Mouse (Mus musculus) C2C12 (cell line): ENCODE results near the gene Tmtc2. TPM values are rescaled to one million over a fixed set of nuclear protein-coding genes. Genes with fewer than 3 reads are reported as not detected.

Experiments used
- H3K27me3 ChIP-seq: one replicate; pipeline ENCODE4 v1.6.1; 2011; ENCODE audit not compliant: control insufficient read depth, insufficient read depth, insufficient read length
- H3K36me3 ChIP-seq: one replicate; pipeline ENCODE4 v1.6.1; 2011; ENCODE audit not compliant: control insufficient read depth, insufficient read depth
- H3K4me3 ChIP-seq: one replicate; pipeline ENCODE4 v1.5.1; 2011; ENCODE audit warnings: mild to moderate bottlenecking, control low read depth; ENCODE audit not compliant: poor library complexity, insufficient read depth, severe bottlenecking
- H3K79me2 ChIP-seq: one replicate; pipeline ENCODE4 v1.6.1; 2011; ENCODE audit not compliant: control insufficient read depth, insufficient read depth
- H3K79me3 ChIP-seq: one replicate; pipeline ENCODE4 v1.6.1; 2011; ENCODE audit warnings: low read depth, control low read depth
- H3ac ChIP-seq: one replicate; pipeline ENCODE3; 2011; ENCODE audit warnings: low read depth; ENCODE audit not compliant: control insufficient read depth, insufficient read length
- CEBPB ChIP-seq: IDR thresholded peaks from one replicate; pipeline ENCODE4 v1.6.1; 2011; ENCODE audit warnings: low read depth, mild to moderate bottlenecking, control low read depth, moderate library complexity
- CTCF ChIP-seq: IDR thresholded peaks from one replicate; pipeline ENCODE4 v1.5.1; 2011; ENCODE audit not compliant: control insufficient read depth, insufficient read depth, insufficient read length
- FOSL1 ChIP-seq: IDR thresholded peaks from one replicate; pipeline ENCODE4 v1.8.0; 2011; ENCODE audit warnings: mild to moderate bottlenecking, low read length; ENCODE audit not compliant: poor library complexity, insufficient read depth, severe bottlenecking
- MAX ChIP-seq: IDR thresholded peaks from one replicate; pipeline ENCODE4 v1.6.1; 2011; ENCODE audit warnings: mild to moderate bottlenecking, control low read depth
- MYOD1 ChIP-seq: IDR thresholded peaks from one replicate; pipeline ENCODE4 v1.6.1; 2011; ENCODE audit warnings: low read depth; ENCODE audit not compliant: control insufficient read depth, insufficient read length
- MYOG ChIP-seq: IDR thresholded peaks from one replicate; pipeline ENCODE4 v1.6.1; 2011; ENCODE audit not compliant: control insufficient read depth, insufficient read length; ENCODE audit errors: extremely low read depth
- USF1 ChIP-seq: IDR thresholded peaks from one replicate; pipeline ENCODE4 v1.6.1; 2011; ENCODE audit warnings: low read depth, mild to moderate bottlenecking, control low read depth, moderate library complexity
- polyA plus RNA-seq: library from polyadenylated mRNA; unstranded; fragments of >200 nt; fragmentation: generic; extraction: Trizol; gene quantifications from one replicate; pipeline ENCODE4 v1.2.1, GENCODE M21; 2012; ENCODE audit warnings: missing spikeins

Tmtc2 gene
- polyA plus RNA-seq, 1 experiment: 0.25 TPM

- no peaks in the 10 kb centered on the region for H3K79me3 ChIP-seq
- no peak for TF ChIP-seq USF1
- no peak for TF ChIP-seq MAX
- no peak for TF ChIP-seq MYOG
- TF ChIP-seq CEBPB: no peak
- H3ac ChIP-seq: no peak overlapping the region
Measured at GRCm38 (mm10) chr10:105330327-105330726, 243.9 kb downstream of the Tmtc2 start.

GRCm38 (mm10) chr10:105323646-105324192 lies 250.5 kb downstream of the Tmtc2 start:
- Histone ChIP-seq H3K27me3 (no peaks in the 10 kb centered on the region), H3K36me3 (no peaks in the 10 kb centered on the region), H3ac (no peak overlapping the region), H3K79me3 (no peaks in the 10 kb centered on the region), H3K4me3 (no peak overlapping the region), H3K79me2 (no peaks in the 10 kb centered on the region)
- TF ChIP-seq FOSL1 (no peak), MYOD1 (no peak), MAX (no peak), MYOG (no peak), CTCF (no peak), USF1 (no peak), CEBPB (no peak)

More at GRCm38 (mm10) chr10:105330327-105330726, 243.9 kb downstream of the Tmtc2 start:
- H3K27me3 ChIP-seq: no peaks in the 10 kb centered on the region
- no peaks in the 10 kb centered on the region for H3K79me2 ChIP-seq
- H3K4me3 ChIP-seq: no peak overlapping the region
- no peaks in the 10 kb centered on the region for H3K36me3 ChIP-seq

GRCm38 (mm10) chr10:105319299-105320057 lies 254.8 kb downstream of the Tmtc2 start:
- no peaks in the 10 kb centered on the region for H3K27me3 ChIP-seq
- no peaks in the 10 kb centered on the region for H3K79me3 ChIP-seq
- no peak overlapping the region for H3K4me3 ChIP-seq
- TF ChIP-seq MAX: no peak
- TF ChIP-seq CEBPB: no peak
- no peak for TF ChIP-seq MYOG
- TF ChIP-seq CTCF: no peak
- no peak for TF ChIP-seq USF1
- no peak for TF ChIP-seq MYOD1
- TF ChIP-seq FOSL1: no peak
- H3ac ChIP-seq: no peak overlapping the region
- H3K36me3 ChIP-seq: no peaks in the 10 kb centered on the region
- no peaks in the 10 kb centered on the region for H3K79me2 ChIP-seq

DNA sequence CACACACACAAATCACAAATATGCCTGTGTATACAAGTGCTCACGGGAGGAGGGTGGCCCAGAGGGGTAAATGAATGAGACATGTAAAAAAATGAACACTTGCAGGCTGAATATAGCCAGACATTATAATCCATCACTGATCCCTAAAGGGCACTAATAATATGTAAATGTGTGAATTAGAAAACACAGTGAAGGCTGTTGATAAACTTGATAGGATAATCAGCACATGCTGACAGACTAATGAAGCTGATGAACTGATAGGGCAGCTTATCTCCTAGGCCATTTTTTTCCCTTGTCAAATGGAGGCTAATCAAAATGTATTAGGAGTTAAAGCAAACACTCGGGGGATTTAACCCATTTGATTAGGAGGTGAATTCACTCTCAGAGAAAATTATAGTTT lies 255.4 kb downstream of the Tmtc2 start:
- H3K4me3 ChIP-seq: no peak overlapping the region
- no peaks in the 10 kb centered on the region for H3K79me3 ChIP-seq
- no peaks in the 10 kb centered on the region for H3K36me3 ChIP-seq
- no peak overlapping the region for H3ac ChIP-seq
- no peaks in the 10 kb centered on the region for H3K27me3 ChIP-seq
- TF ChIP-seq MYOD1 (no peak), CTCF (no peak), USF1 (no peak), CEBPB (no peak), FOSL1 (no peak), MYOG (no peak), MAX (no peak)
- H3K79me2 ChIP-seq: no peaks in the 10 kb centered on the region

DNA sequence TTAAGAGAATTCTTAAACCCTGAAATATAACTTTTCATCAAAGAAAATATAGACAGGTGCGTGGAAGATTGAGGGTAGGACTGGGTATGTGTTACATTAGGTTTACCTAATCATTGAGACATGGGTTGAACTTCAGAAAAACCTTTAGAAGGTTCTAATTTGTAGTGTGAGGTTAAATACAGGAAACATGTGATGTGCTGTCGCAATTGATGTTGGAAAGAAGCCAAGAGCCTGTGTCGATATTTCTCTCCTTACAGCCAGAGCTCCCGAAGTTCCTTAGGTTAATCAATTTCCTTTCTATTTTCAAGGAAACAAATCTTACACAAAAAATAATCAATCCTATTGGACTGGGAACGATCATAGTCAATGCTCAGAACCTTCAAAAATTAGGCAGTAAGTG lies 261.3 kb downstream of the Tmtc2 start:
- Histone ChIP-seq H3K27me3 (no peaks in the 10 kb centered on the region), H3K36me3 (no peaks in the 10 kb centered on the region), H3K4me3 (no peak overlapping the region), H3K79me2 (no peaks in the 10 kb centered on the region), H3K79me3 (no peaks in the 10 kb centered on the region), H3ac (no peak overlapping the region)
- TF ChIP-seq USF1 (no peak), FOSL1 (no peak), MAX (no peak), CEBPB (no peak), MYOG (no peak), MYOD1 (no peak), CTCF (no peak)

- H3K4me3 ChIP-seq: no peak overlapping the region
- no peaks in the 10 kb centered on the region for H3K79me2 ChIP-seq
- no peak overlapping the region for H3ac ChIP-seq
- no peaks in the 10 kb centered on the region for H3K27me3 ChIP-seq
- no peaks in the 10 kb centered on the region for H3K79me3 ChIP-seq
- no peak for TF ChIP-seq CTCF
- H3K36me3 ChIP-seq: no peaks in the 10 kb centered on the region
Measured at GRCm38 (mm10) chr10:105297560-105297959, 276.7 kb downstream of the Tmtc2 start.
